Mouse (Mus musculus): ENCODE results near the gene 1110051M20Rik. TPM values are rescaled to one million over a fixed set of nuclear protein-coding genes. Genes with fewer than 3 reads are reported as not detected.

1110051M20Rik gene
- polyA plus RNA-seq, 1 experiment from 2014 or later, result 105 TPM

DNA sequence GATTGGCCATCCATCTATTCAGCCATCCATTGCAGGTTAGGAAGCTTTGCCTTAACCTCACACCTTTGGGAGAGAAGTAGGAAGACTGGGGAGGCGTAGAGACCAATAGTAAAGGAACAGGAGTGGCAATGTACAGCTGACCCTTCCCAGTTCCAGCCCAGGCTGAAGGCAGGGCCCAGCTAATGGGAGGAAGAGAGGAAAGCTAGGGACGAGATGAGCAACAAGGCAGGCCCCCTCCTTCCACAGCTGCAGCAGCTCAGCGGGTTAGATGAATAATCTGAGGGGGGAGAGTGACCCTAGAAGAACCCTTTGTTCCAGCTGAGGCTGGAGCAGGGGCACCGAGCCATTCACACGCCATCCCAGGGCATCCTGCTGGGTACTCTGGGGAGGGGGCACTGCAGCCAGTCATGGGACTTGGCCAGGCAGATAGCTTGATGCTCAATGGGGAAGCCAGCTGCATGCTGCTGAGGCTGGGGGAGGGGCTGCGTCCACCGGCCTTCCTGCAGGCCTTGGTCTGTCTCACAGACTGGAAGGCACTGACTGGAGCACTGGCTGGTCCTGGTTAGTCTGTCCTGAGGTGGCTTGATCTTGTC is 25.6 kb upstream of the 1110051M20Rik start:
- Histone ChIP-seq H3K27ac (peak overlapping the region; percentile 40), H3K9ac (0 out of 2 replicates have a peak overlapping the region, but pooled peaks have one; percentile 23), H3K4me3 (no peak overlapping the region), H3K4me1 (peaks cover 34% of the 10 kb centered on the region), H3K4me2 (replicated peaks) (no peak overlapping the region), H3K27me3 (no peaks in the 10 kb centered on the region), H3K36me3 (peaks cover 17% of the 10 kb centered on the region), H3K9me3 (replicated peaks) (no peaks in the 10 kb centered on the region)
- ATAC-seq (ENCODE audit: low FRiP score), result peak; percentile 77
- 13% methylated on average over 7 of the region's 7 CpGs for WGBS

GRCm38 (mm10) chr2:91467613-91468012 is 23.1 kb upstream of the 1110051M20Rik start:
- H3K9me3 ChIP-seq (replicated peaks), result no peaks in the 10 kb centered on the region
- 61% methylated on average over 8 of the region's 8 CpGs for WGBS
- H3K4me2 ChIP-seq (replicated peaks), result no peak overlapping the region
- peak overlapping the region; percentile 9; the same call in 1 of the 2 replicates for H3K27ac ChIP-seq
- H3K27me3 ChIP-seq, result no peaks in the 10 kb centered on the region
- no peaks in the 10 kb centered on the region for H3K36me3 ChIP-seq
- H3K4me1 ChIP-seq, result peaks cover 34% of the 10 kb centered on the region
- no peak for ATAC-seq (ENCODE audit: low FRiP score)
- H3K9ac ChIP-seq, result no peak overlapping the region
- H3K4me3 ChIP-seq, result no peak overlapping the region

DNA sequence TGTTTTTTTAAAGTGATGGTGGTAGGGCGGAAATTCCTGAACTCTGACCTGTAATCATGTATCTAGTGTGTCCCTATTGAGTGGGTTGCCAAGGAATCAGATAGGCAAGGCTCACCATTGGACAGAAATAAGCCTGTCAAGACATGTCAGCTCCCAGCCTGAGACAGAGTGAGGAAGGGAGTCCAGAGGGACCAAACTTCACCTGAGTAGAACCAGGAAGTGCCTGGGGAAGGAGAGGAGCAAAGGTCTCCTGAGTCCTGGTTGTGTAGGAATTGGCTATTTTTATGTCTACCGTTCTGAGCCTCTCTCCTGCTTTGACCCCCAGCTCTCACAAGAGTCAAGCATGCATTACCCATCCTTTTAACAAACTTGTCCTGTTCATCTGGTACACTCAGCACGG is 21.4 kb upstream of the 1110051M20Rik start:
- no peak overlapping the region for H3K9ac ChIP-seq
- H3K27me3 ChIP-seq, result no peaks in the 10 kb centered on the region
- H3K27ac ChIP-seq, result no peak overlapping the region
- WGBS, result 87% methylated on average over 3 of the region's 3 CpGs
- H3K36me3 ChIP-seq, result no peaks in the 10 kb centered on the region
- H3K9me3 ChIP-seq (replicated peaks), result no peaks in the 10 kb centered on the region
- no peak overlapping the region for H3K4me3 ChIP-seq
- H3K4me2 ChIP-seq (replicated peaks), result no peak overlapping the region
- peaks cover 48% of the 10 kb centered on the region for H3K4me1 ChIP-seq
- ATAC-seq (ENCODE audit: low FRiP score), result no peak

DNA sequence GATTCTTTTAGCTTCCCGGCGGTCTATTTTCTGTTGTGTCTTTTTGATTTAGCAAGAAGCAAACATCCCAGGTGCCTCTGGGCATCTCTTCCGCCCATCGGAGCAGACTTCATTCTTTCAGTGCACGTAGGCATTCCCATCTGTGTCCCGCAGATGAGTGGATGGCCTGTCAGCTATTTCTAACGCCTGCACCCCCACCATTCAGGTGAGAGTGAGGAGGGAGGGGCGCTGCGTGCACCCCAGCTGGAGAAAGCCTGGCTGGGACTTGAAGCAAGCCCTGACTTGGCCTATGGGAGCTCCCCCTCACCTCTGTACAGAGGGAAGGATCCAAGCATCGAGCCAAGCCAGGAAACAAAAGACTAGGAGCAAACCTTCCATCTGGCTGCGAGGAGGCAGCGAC is 18.2 kb upstream of the 1110051M20Rik start:
- Histone ChIP-seq H3K4me3 (peak overlapping the region; percentile 7; the same call in 1 of the 2 replicates), H3K27ac (peak overlapping the region; percentile 68; the same call in 1 of the 2 replicates), H3K27me3 (no peaks in the 10 kb centered on the region), H3K9ac (peak overlapping the region; percentile 51), H3K36me3 (no peaks in the 10 kb centered on the region), H3K4me2 (replicated peaks) (peak overlapping the region; percentile 44), H3K4me1 (peaks cover 46% of the 10 kb centered on the region), H3K9me3 (replicated peaks) (no peaks in the 10 kb centered on the region)
- ATAC-seq (ENCODE audit: low FRiP score), result 0 out of 2 replicates have a peak, but pooled peaks have one; percentile 38
- 5% methylated on average over 12 of the region's 12 CpGs for WGBS

DNA sequence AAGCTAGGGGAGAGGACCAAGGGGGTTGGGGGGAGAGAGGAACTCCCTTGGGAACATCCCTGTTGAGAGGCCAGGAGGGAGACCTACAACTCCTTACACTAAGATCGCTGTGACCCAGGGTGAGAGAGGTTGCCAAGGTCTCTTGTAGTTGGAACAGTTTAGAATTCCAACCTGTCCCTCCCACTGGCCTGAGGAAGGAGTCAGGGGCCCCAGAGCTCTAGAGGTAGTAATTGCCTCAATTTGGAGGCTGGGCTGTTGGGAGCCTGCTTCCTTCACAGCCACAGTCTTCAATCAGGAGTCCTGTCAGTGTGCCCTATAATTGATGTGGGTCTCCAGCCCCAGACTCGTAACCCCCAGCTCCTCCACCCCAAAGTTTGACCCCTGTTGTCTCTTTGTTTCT is 17.7 kb upstream of the 1110051M20Rik start:
- 4% methylated on average over 2 of the region's 2 CpGs for whole genome bisulfite sequencing
- no peak for ATAC-seq (ENCODE audit: low FRiP score)
- H3K27ac ChIP-seq, result peak overlapping the region; percentile 68; the same call in 1 of the 2 replicates
- no peaks in the 10 kb centered on the region for H3K36me3 ChIP-seq
- peak overlapping the region; percentile 44 for H3K4me2 ChIP-seq (replicated peaks)
- 0 out of 2 replicates have a peak overlapping the region, but pooled peaks have one; percentile 7 for H3K4me3 ChIP-seq
- H3K9ac ChIP-seq, result no peak overlapping the region
- no peaks in the 10 kb centered on the region for H3K9me3 ChIP-seq (replicated peaks)
- peaks cover 41% of the 10 kb centered on the region for H3K4me1 ChIP-seq
- H3K27me3 ChIP-seq, result no peaks in the 10 kb centered on the region

DNA sequence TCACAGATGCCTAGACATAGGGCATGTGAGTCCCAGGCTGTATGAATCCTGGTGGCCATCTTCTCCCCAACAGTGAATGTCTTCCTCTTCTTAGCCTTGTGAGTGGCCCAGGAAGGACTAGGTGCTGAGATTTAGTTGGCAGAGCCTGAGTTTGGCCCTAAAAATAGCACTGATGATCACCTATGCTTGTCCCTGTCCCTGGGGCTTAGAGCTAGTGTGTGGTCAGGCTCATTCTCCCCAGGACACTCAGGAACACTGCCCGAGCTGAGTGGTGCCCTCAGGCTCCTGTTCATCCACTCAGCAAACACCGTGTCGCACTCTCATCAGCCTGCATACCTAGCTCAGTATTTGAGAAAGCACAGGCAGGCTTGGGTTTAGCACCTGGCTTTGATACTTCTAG is 16.8 kb upstream of the 1110051M20Rik start:
- H3K4me3 ChIP-seq, result no peak overlapping the region
- no peak overlapping the region for H3K4me2 ChIP-seq (replicated peaks)
- H3K9ac ChIP-seq, result 0 out of 2 replicates have a peak overlapping the region, but pooled peaks have one; percentile 8
- H3K4me1 ChIP-seq, result peaks cover 41% of the 10 kb centered on the region
- peak overlapping the region; percentile 7; the same call in 1 of the 2 replicates for H3K27ac ChIP-seq
- no peak for ATAC-seq (ENCODE audit: low FRiP score)
- H3K9me3 ChIP-seq (replicated peaks), result no peaks in the 10 kb centered on the region
- H3K27me3 ChIP-seq, result no peaks in the 10 kb centered on the region
- no peaks in the 10 kb centered on the region for H3K36me3 ChIP-seq
- 57% methylated on average over 3 of the region's 3 CpGs for whole genome bisulfite sequencing

- no peak for ATAC-seq (ENCODE audit: low FRiP score)
Observed at GRCm38 (mm10) chr2:91460771-91461170, 16.3 kb upstream of the 1110051M20Rik start.

GRCm38 (mm10) chr2:91460076-91460475 is 15.6 kb upstream of the 1110051M20Rik start:
- ATAC-seq (ENCODE audit: low FRiP score), result no peak
- 95% methylated on average over 6 of the region's 6 CpGs for WGBS
- H3K27ac ChIP-seq, result no peak overlapping the region
- no peak overlapping the region for H3K4me2 ChIP-seq (replicated peaks)
- no peaks in the 10 kb centered on the region for H3K9me3 ChIP-seq (replicated peaks)
- no peaks in the 10 kb centered on the region for H3K27me3 ChIP-seq
- no peak overlapping the region for H3K4me3 ChIP-seq
- H3K9ac ChIP-seq, result no peak overlapping the region
- no peaks in the 10 kb centered on the region for H3K36me3 ChIP-seq
- H3K4me1 ChIP-seq, result peaks cover 41% of the 10 kb centered on the region

More at GRCm38 (mm10) chr2:91460771-91461170, 16.3 kb upstream of the 1110051M20Rik start:
- Histone ChIP-seq H3K9me3 (replicated peaks) (no peaks in the 10 kb centered on the region), H3K27ac (no peak overlapping the region), H3K4me3 (no peak overlapping the region), H3K4me2 (replicated peaks) (no peak overlapping the region), H3K4me1 (peaks cover 41% of the 10 kb centered on the region), H3K36me3 (no peaks in the 10 kb centered on the region), H3K9ac (no peak overlapping the region), H3K27me3 (no peaks in the 10 kb centered on the region)
- 56% methylated on average over 7 of the region's 7 CpGs for WGBS

DNA sequence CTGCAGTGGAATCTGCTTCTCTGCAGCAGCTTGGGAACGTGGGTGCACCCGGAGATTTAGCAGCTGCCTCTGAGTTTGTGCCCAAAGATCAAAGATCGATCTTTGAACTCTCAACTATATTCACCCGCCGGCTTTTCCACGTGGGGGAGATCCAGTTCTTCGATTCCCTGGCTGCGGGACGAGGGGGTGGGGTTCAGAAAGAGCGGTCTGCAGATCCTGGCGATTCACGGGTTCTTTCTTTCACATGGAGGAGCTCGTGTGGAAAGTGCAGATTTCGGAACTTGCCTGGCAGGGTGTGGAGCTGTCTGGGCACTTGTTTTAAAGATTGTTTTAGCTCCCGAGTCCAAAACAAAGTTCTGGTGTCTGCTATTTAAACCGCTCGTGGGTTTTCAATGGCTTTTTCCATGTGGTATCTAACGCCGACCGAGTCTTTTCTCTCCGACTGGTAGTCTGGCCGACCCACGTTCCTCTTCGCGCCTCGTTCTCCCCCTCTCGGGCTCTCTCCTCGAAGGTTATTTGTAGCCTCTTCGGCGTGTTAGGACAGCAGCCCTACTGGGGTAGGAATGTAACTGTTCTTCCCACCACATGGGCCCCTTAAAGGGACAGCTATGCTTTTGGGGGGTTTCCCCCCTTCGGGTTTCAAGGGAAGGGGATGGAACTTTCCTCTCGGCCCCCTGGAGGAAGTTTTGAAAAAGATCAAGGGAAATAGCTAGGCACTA is 14.3 kb upstream of the 1110051M20Rik start:
- Histone ChIP-seq H3K9ac (peak overlapping the region; percentile 83), H3K27me3 (no peaks in the 10 kb centered on the region), H3K27ac (peak overlapping the region; percentile 86), H3K4me1 (peaks cover 41% of the 10 kb centered on the region), H3K4me3 (peak overlapping the region; percentile 74), H3K9me3 (replicated peaks) (no peaks in the 10 kb centered on the region), H3K4me2 (replicated peaks) (peak overlapping the region; percentile 96), H3K36me3 (no peaks in the 10 kb centered on the region)
- 0% methylated on average over 32 of the region's 32 CpGs for WGBS
- no peak for ATAC-seq (ENCODE audit: low FRiP score)

DNA sequence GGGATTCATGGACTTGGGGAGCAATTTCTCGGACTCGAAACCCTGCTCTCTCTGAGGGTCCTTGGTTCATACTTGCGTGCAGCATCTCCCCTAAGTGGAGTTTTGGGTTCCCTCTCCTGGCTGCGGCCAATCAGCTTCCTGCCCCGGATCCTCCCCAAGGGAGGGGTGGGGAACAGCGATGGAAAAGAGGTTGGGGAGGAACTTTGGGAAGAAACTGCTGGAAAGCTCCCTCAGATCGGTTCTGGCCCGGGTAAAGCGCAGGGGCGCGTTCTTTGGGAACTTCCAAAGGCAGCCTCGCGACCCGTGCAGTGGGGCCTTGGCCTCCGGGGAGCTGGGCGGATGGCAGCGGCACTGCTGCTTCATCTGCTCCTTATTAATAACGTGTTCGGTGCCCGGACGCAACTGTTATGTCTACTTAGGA is 13.8 kb upstream of the 1110051M20Rik start:
- H3K4me1 ChIP-seq, result peaks cover 40% of the 10 kb centered on the region
- H3K36me3 ChIP-seq, result no peaks in the 10 kb centered on the region
- under 1% methylated on average over 21 of the region's 21 CpGs for WGBS
- ATAC-seq (ENCODE audit: low FRiP score), result peak; percentile 32; the same call in 1 of the 2 replicates
- peak overlapping the region; percentile 83 for H3K9ac ChIP-seq
- H3K9me3 ChIP-seq (replicated peaks), result no peaks in the 10 kb centered on the region
- H3K27ac ChIP-seq, result peak overlapping the region; percentile 86
- H3K4me2 ChIP-seq (replicated peaks), result peak overlapping the region; percentile 96
- no peaks in the 10 kb centered on the region for H3K27me3 ChIP-seq
- H3K4me3 ChIP-seq, result peak overlapping the region; percentile 74

GRCm38 (mm10) chr2:91457656-91458251 is 13.2 kb upstream of the 1110051M20Rik start:
- H3K4me3 ChIP-seq, result peak overlapping the region; percentile 74
- no peaks in the 10 kb centered on the region for H3K9me3 ChIP-seq (replicated peaks)
- H3K27me3 ChIP-seq, result no peaks in the 10 kb centered on the region
- peak overlapping the region; percentile 86 for H3K27ac ChIP-seq
- peaks cover 35% of the 10 kb centered on the region for H3K4me1 ChIP-seq
- peak; percentile 70 for ATAC-seq (ENCODE audit: low FRiP score)
- H3K9ac ChIP-seq, result peak overlapping the region; percentile 83
- peak overlapping the region; percentile 96 for H3K4me2 ChIP-seq (replicated peaks)
- no peaks in the 10 kb centered on the region for H3K36me3 ChIP-seq
- WGBS, result under 1% methylated on average over 45 of the region's 45 CpGs

DNA sequence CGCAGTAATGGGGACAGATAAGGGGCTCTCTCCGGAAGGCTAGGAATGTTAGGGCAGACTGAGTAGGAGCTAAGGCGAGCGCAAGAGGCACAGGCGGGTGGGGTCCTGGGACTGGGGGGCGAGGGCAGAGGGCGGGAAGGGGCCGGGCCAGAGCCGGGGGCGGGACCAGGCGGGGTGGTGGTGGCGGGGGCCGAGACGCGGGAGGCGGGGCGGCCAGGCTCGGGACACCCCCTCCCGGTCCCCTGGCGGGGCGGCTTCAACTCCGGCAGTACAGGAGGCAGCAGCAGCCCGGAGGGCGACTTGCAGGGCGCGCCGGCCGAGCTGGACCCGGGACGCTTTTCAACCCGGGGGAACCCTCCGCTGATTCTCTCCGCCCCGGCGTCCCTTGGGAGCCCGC is 12.8 kb upstream of the 1110051M20Rik start, which contains the start of gene Lrp4:
Gene Lrp4, plus strand, starts transcription at position 253 of the 397 bp plus-strand sequence.
- H3K4me3 ChIP-seq, result peak within 1 kb of the TSS; percentile 74
- H3K27me3 ChIP-seq, result no peaks in the 10 kb centered on the region
- H3K36me3 ChIP-seq, result no peaks in the 10 kb centered on the region
- H3K9ac ChIP-seq, result peak within 1 kb of the TSS; percentile 83
- H3K9me3 ChIP-seq (replicated peaks), result no peaks in the 10 kb centered on the region
- peak; percentile 72 for ATAC-seq (ENCODE audit: low FRiP score)
- H3K4me1 ChIP-seq, result peaks cover 32% of the 10 kb centered on the region
- 1% methylated on average over 28 of the region's 36 CpGs for WGBS
- H3K4me2 ChIP-seq (replicated peaks), result peak within 1 kb of the TSS; percentile 96
- peak within 1 kb of the TSS; percentile 86 for H3K27ac ChIP-seq

Data from hindbrain, embryonic 12.5 days (tissue).